Mouse (Mus musculus): ENCODE measurements at regions not wholly inside any gene's neighbourhood (a gene's known extent, or its start where the extent isn't known, plus 50 kb on each side); places are given as distances from the start of the nearest gene placed in this dataset.
A peak's percentile ranks its signal among the peaks of the same experiment; 100 is the strongest.

GRCm38 (mm10) chr2:78804931-78805330 lies 63.0 kb upstream of the Ube2e3 start:
- DNase-seq (ENCODE audit: low spot score) = no peak

- DNase-seq (ENCODE audit: low spot score) = no peak
These were observed 64.4 kb upstream of the Ube2e3 start for GRCm38 (mm10) chr2:78803543-78803942.

GRCm38 (mm10) chr2:78795446-78795845 lies 72.5 kb upstream of the Ube2e3 start:
- no peak for DNase-seq (ENCODE audit: low spot score)

GRCm38 (mm10) chr2:78794734-78795133 lies 73.2 kb upstream of the Ube2e3 start:
- DNase-seq (ENCODE audit: low spot score) = no peak

- no peak for DNase-seq (ENCODE audit: low spot score)
These were observed 78.8 kb upstream of the Ube2e3 start for GRCm38 (mm10) chr2:78789124-78789523.

GRCm38 (mm10) chr2:78788222-78788621 lies 79.7 kb upstream of the Ube2e3 start:
- DNase-seq (ENCODE audit: low spot score) = no peak

- no peak for DNase-seq (ENCODE audit: low spot score)
These were observed 88.0 kb upstream of the Ube2e3 start for GRCm38 (mm10) chr2:78779949-78780348.

GRCm38 (mm10) chr2:78777589-78777988 lies 90.3 kb upstream of the Ube2e3 start:
- DNase-seq (ENCODE audit: low spot score) = no peak

- no peak for DNase-seq (ENCODE audit: low spot score)
These were observed 113.6 kb upstream of the Ube2e3 start for GRCm38 (mm10) chr2:78754362-78754761.

GRCm38 (mm10) chr2:78753918-78754317 lies 114.0 kb upstream of the Ube2e3 start:
- no peak for DNase-seq (ENCODE audit: low spot score)

GRCm38 (mm10) chr2:78730161-78730560 lies 137.8 kb upstream of the Ube2e3 start:
- no peak for DNase-seq (ENCODE audit: low spot score)

GRCm38 (mm10) chr2:78726060-78726459 lies 141.9 kb upstream of the Ube2e3 start:
- no peak for DNase-seq (ENCODE audit: low spot score)

GRCm38 (mm10) chr2:78724416-78724815 lies 143.5 kb upstream of the Ube2e3 start:
- DNase-seq (ENCODE audit: low spot score) = no peak

- no peak for DNase-seq (ENCODE audit: low spot score)
These were observed 144.5 kb upstream of the Ube2e3 start for GRCm38 (mm10) chr2:78723423-78723822.

- no peak for DNase-seq (ENCODE audit: low spot score)
These were observed 145.2 kb upstream of the Ube2e3 start for GRCm38 (mm10) chr2:78722739-78723138.

GRCm38 (mm10) chr2:78718550-78718949 lies 149.4 kb upstream of the Ube2e3 start:
- peak; percentile 54 for DNase-seq (ENCODE audit: low spot score)

- DNase-seq (ENCODE audit: low spot score) = no peak
These were observed 151.6 kb upstream of the Ube2e3 start for GRCm38 (mm10) chr2:78716157-78716798.

GRCm38 (mm10) chr2:78694851-78695250 lies 173.1 kb upstream of the Ube2e3 start:
- DNase-seq (ENCODE audit: low spot score) = no peak

- DNase-seq (ENCODE audit: low spot score) = no peak
These were observed 211.3 kb upstream of the Ube2e3 start for GRCm38 (mm10) chr2:78656668-78657067.

GRCm38 (mm10) chr2:78655156-78655855 lies 212.6 kb upstream of the Ube2e3 start:
- peak; percentile 41 for DNase-seq (ENCODE audit: low spot score)

- no peak for DNase-seq (ENCODE audit: low spot score)
These were observed 216.4 kb upstream of the Ube2e3 start for GRCm38 (mm10) chr2:78651549-78651948.

GRCm38 (mm10) chr2:78640361-78640760 lies 227.6 kb upstream of the Ube2e3 start:
- no peak for DNase-seq (ENCODE audit: low spot score)

GRCm38 (mm10) chr2:78625264-78625663 lies 242.7 kb upstream of the Ube2e3 start:
- DNase-seq (ENCODE audit: low spot score) = no peak

GRCm38 (mm10) chr2:78606388-78606787 lies 261.5 kb upstream of the Ube2e3 start:
- DNase-seq (ENCODE audit: low spot score) = no peak
